Mouse (Mus musculus) heart, embryonic 14.5 days (tissue): ENCODE data around the gene Thsd7a. TPM values are rescaled to one million over a fixed set of nuclear protein-coding genes. Genes with fewer than 3 reads are reported as not detected.

Source experiments
- ATAC-seq: fragments of 200-750 bp; cut with Nextera tagmentation; 2 replicates; pipeline ENCODE4 v1.8.0; 2017; ENCODE audit warnings: low read depth, moderate TSS enrichment; ENCODE audit not compliant: insufficient number of reproducible peaks, insufficient read depth, low FRiP score
- H3K27ac ChIP-seq, 2 experiments: fragments of 200-500 bp in 1 of 2; fragments of 300-500 bp in 1 of 2; sonication (generic) in 1 of 2; replicated peaks in 1 of 2; 2 replicates each; pipeline ENCODE4 v1.5.1; 2012 to 2014; ENCODE audit warnings: low read depth in 2 of 2, low read length in 2 of 2, control low read depth in 1 of 2, mild to moderate bottlenecking in 1 of 2, mixed read lengths in 1 of 2; ENCODE audit not compliant: control insufficient read depth in 1 of 2, insufficient read depth in 1 of 2
- H3K27me3 ChIP-seq: fragments of 300-500 bp; sonication (generic); 2 replicates; pipeline ENCODE4 v1.6.1; 2014; ENCODE audit warnings: mild to moderate bottlenecking, low read length, control low read depth; ENCODE audit not compliant: control insufficient read depth, insufficient read depth
- H3K36me3 ChIP-seq: fragments of 300-500 bp; sonication (generic); 2 replicates; pipeline ENCODE4 v1.6.1; 2014; ENCODE audit warnings: mild to moderate bottlenecking, control low read depth, low read length, mixed read lengths; ENCODE audit not compliant: control insufficient read depth, insufficient read depth
- H3K4me1 ChIP-seq, 2 experiments: fragments of 200-500 bp in 1 of 2; fragments of 300-500 bp in 1 of 2; sonication (generic) in 1 of 2; 2 replicates each; pipeline ENCODE4 v1.6.1; 2012 to 2014; ENCODE audit warnings: low read length in 2 of 2, control low read depth in 1 of 2, mixed read lengths in 1 of 2; ENCODE audit not compliant: control insufficient read depth in 2 of 2, insufficient read depth in 2 of 2
- H3K4me2 ChIP-seq: fragments of 300-500 bp; sonication (generic); 2 replicates; pipeline ENCODE4 v1.6.1; 2014; ENCODE audit warnings: mild to moderate bottlenecking, low read length
- H3K4me3 ChIP-seq, 2 experiments: fragments of 200-500 bp in 1 of 2; fragments of 300-500 bp in 1 of 2; sonication (generic) in 1 of 2; 2 replicates each; pipeline ENCODE4 v1.5.1; 2012 to 2014; ENCODE audit warnings: low read length in 2 of 2, mild to moderate bottlenecking in 2 of 2, control low read depth in 1 of 2, low read depth in 1 of 2, moderate library complexity in 1 of 2; ENCODE audit not compliant: control insufficient read depth in 1 of 2, insufficient read depth in 1 of 2
- H3K9ac ChIP-seq: fragments of 300-500 bp; sonication (generic); 2 replicates; pipeline ENCODE4 v1.6.1; 2014; ENCODE audit warnings: mild to moderate bottlenecking, low read length
- H3K9me3 ChIP-seq: fragments of 300-500 bp; sonication (generic); 2 replicates; pipeline ENCODE4 v1.6.1; 2016; ENCODE audit warnings: low read length, control low read depth; ENCODE audit not compliant: control insufficient read depth
- WGBS: fragments of 180-500 bp; shearing (Covaris S2); extraction: QIAGEN DNeasy Blood & Tissue Kit; methylation state at CpG from one replicate; pipeline ENCODE4 v1.1.7; 2014; 5-methylcytosine and 5-hydroxymethylcytosine counted together
- polyA plus RNA-seq: library from polyadenylated mRNA; unstranded; fragments of >200 nt; fragmentation: Nextera tagmentation; extraction: Ambion mirVana; gene quantifications from 2 replicates; pipeline ENCODE4 v1.2.1, GENCODE M21; 2014

Gene Thsd7a
- 3.8 and 4.1 TPM in 2 replicates for polyA plus RNA-seq

DNA sequence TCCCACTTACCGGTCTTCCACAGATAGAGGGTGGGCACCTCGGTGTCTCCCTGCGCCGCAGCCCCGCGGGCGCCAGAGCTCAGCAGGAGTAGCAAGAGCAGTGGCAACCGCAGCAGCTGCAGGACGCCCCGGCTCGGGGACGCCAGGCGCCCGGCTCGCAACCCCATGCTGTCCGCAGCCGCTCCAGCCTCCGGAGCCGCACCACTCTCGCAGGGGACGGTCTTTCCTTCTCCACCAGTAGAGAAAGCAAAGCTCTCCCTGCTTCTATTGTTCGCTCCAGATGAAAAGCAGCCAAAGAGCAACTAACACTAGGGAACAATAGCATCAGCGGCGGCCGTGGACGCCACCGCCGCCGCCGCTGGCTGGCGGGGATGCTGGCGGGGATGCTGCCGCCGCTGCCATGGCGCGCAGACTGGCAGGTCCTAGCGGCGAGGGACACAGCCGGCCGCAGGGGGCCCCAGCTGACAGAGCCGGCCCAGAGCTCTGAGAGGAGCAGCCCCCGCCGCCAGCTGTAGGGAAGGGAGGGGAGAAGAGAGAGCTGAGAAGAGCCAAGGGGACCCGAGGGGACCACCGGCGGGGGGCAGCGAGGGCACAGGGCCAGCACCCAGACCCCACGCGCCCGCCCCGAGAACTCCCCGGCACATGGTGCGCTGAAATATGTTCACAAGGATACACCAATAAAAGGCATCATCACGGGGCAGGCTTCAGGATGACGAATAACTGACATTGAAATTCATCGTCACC is at the start of gene Thsd7a:
Thsd7a (minus strand) TSS at position 624 of the 744 bp plus-strand sequence.
- peak within 1 kb of the TSS; percentile 74 to 87 for H3K4me3 ChIP-seq
- under 1% methylated on average over 54 of the region's 56 CpGs for WGBS
- no peaks in the 10 kb centered on the region for H3K36me3 ChIP-seq
- no peaks in the 10 kb centered on the region for H3K9me3 ChIP-seq
- peak; percentile 77 for ATAC-seq
- H3K27me3 ChIP-seq: no peaks in the 10 kb centered on the region
- peak within 1 kb of the TSS; percentile 71 to 76 for H3K27ac ChIP-seq
- H3K9ac ChIP-seq: peak within 1 kb of the TSS; percentile 75
- H3K4me2 ChIP-seq: peak within 1 kb of the TSS; percentile 96
- no peaks in the 10 kb centered on the region for H3K4me1 ChIP-seq

DNA sequence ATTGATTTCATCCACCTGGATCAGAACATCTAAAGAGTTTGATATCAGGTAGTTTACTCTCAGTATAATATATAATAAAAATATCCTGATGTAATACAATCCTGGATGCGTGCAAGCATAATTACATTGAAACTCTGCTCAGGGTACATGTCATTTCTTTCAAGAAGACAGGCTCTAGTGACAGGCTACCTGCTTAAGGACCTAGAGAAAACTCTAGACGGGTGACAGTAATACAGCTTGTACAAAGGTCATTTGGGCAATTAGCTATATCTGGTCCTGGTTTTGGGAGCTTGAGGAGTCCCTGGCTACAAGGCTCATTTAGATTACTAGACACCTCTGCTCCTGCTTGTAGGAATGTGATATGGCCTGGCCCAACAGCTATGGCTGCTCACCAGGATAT is 37.9 kb upstream of the Thsd7a start:
- no peak overlapping the region for H3K9ac ChIP-seq
- no peaks in the 10 kb centered on the region for H3K27me3 ChIP-seq

DNA sequence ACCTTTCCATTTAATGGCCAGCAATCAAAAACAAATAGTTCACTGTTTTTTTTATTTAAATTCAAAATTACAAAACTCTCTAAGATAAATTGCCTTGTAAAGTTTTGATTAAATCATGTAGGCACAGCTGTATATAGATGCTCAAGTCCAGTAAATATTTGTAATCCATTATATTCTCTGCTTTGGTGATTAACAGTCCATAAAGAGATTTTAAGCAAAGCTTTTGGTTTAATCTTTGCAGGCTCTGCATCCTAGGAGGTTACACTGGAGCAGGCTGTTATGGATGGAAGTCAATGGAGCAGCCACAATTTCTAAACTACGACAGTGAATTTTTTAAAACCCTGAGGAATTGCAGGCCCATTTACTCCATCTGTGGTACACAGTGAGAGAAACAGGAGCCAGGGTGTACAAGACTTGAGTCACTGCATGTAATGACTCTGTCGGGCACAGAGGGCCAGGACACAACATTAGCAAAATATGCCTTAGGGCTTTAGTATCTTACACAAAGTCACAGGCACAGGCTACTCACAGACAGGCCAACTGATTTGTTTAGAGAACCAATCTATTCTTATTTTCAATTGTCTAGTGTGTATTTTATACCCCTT is 37.3 kb upstream of the Thsd7a start:
- H3K9ac ChIP-seq: no peak overlapping the region
- 69% methylated on average over 2 of the region's 2 CpGs for WGBS
- H3K27ac ChIP-seq: no peak overlapping the region

More for the DNA sequence above, 37.9 kb upstream of the Thsd7a start:
- Histone ChIP-seq H3K36me3 (no peaks in the 10 kb centered on the region), H3K4me2 (no peak overlapping the region), H3K9me3 (no peaks in the 10 kb centered on the region), H3K4me3 (no peak overlapping the region), H3K4me1 (no peaks in the 10 kb centered on the region), H3K27ac (no peak overlapping the region)
- no peak for ATAC-seq
- WGBS: 65% methylated on average over 2 of the region's 2 CpGs

DNA sequence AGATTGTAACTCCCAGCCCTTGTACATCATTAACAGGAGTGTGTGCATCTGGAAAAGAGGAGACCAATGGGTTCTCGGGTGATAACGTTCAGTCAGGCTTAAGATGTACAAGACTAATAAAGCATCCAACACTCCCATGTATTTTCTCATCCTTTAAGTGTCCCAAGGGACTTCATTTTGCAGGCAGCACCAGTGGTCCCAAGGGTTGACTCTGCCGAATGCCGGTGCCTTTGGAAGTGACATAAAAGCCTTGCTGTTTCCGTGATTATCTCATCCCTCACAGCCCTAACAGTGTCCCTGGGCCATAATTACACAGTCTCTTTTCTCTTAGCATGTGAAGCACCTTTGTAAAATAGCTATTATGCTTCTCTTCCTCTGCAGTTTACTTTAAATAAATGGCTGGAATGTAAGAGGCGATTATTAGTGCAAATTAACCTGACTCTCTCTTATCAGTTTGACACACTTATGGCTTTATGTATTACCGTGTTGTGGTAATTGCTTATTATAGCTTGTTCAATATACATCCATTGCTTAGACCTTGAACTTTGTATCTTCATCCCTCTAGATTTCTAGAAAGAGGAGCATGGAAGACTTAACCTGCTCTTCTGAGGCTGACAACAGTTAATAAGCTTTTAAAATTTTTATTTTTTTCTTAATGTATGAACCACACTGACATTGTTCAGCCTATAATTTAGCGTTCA is 35.9 kb upstream of the Thsd7a start:
- WGBS: 81% methylated on average over 8 of the region's 8 CpGs
- Histone ChIP-seq H3K4me3 (no peak overlapping the region), H3K36me3 (no peaks in the 10 kb centered on the region), H3K27me3 (no peaks in the 10 kb centered on the region), H3K4me2 (no peak overlapping the region), H3K9ac (no peak overlapping the region), H3K27ac (no peak overlapping the region), H3K9me3 (no peaks in the 10 kb centered on the region), H3K4me1 (no peaks in the 10 kb centered on the region)
- ATAC-seq: no peak

More for the DNA sequence above, 37.3 kb upstream of the Thsd7a start:
- Histone ChIP-seq H3K4me2 (no peak overlapping the region), H3K4me1 (no peaks in the 10 kb centered on the region), H3K27me3 (no peaks in the 10 kb centered on the region), H3K9me3 (no peaks in the 10 kb centered on the region), H3K36me3 (no peaks in the 10 kb centered on the region), H3K4me3 (no peak overlapping the region)
- no peak for ATAC-seq

DNA sequence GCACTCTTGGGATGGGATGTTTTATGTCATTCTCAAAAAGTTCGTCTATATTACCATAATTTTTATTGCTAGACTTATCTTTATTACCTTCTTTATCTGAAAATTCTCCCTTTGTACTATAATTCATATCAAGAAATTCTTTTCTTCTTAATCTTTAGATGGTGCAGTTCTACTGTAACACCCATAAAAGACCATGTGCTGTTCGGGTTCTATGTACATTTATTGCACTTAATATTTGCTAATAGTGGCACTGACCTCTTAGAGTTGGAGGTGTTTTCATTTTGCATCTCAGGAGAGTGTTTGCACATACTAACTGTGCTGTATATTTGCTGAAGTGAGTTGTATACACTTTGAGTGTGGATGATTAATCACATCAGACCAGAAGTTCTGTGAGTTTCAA is 23.6 kb upstream of the Thsd7a start:
- no peak overlapping the region for H3K4me2 ChIP-seq
- H3K4me3 ChIP-seq: no peak overlapping the region
- H3K9ac ChIP-seq: no peak overlapping the region
- H3K27ac ChIP-seq: no peak overlapping the region
- H3K27me3 ChIP-seq: no peaks in the 10 kb centered on the region
- H3K9me3 ChIP-seq: no peaks in the 10 kb centered on the region
- 65% methylated on average over 2 of the region's 2 CpGs for WGBS
- H3K36me3 ChIP-seq: no peaks in the 10 kb centered on the region
- ATAC-seq: no peak
- H3K4me1 ChIP-seq: no peaks in the 10 kb centered on the region

DNA sequence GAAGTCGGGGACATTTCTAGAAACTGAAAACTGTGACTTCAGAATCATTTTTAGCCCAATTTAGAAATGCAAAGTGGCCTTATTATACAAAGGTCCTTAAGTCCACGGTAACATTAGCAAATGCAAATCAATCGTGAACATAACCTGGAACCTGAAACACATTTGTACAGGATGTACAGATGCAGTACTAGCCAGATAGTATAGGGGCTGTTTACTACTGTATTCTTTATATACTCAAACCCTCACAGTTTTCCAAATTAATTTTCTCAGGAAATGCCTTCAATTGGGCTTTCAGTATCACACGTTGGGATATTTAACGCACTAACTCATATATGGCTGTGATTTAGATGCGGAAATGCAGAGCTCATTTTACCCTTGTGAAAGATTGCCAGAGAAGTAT is 16.0 kb upstream of the Thsd7a start:
- H3K27me3 ChIP-seq: no peaks in the 10 kb centered on the region
- 73% methylated on average over 6 of the region's 6 CpGs for WGBS

DNA sequence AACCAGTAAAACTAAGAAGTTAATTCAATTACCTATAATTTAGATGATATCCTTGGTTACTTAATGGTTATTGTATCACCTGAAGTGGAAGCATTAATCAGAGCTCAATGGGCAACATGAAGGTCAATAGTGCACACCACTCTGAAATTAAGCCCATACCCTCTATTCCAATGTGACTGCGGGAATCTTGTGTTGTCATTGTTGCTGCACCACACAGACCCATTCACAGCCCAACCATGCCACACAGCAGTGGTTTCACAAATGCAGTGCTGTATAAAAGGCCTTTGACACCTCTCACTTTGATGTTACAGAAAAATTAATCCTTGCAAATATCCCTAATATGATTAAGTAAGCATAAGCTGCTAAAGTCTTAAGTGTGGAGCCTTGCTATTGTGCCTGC is 15.4 kb upstream of the Thsd7a start:
- no peaks in the 10 kb centered on the region for H3K27me3 ChIP-seq
- no peak overlapping the region for H3K27ac ChIP-seq
- H3K4me3 ChIP-seq: no peak overlapping the region
- no peaks in the 10 kb centered on the region for H3K36me3 ChIP-seq
- H3K4me1 ChIP-seq: no peaks in the 10 kb centered on the region
- H3K4me2 ChIP-seq: no peak overlapping the region
- no peak overlapping the region for H3K9ac ChIP-seq
- 86% methylated on average over 1 of the region's 1 CpGs for WGBS
- no peak for ATAC-seq
- H3K9me3 ChIP-seq: no peaks in the 10 kb centered on the region

More for the DNA sequence above, 16.0 kb upstream of the Thsd7a start:
- no peaks in the 10 kb centered on the region for H3K36me3 ChIP-seq
- H3K4me1 ChIP-seq: no peaks in the 10 kb centered on the region
- no peak overlapping the region for H3K9ac ChIP-seq
- H3K4me3 ChIP-seq: no peak overlapping the region
- no peak overlapping the region for H3K27ac ChIP-seq
- ATAC-seq: no peak
- no peaks in the 10 kb centered on the region for H3K9me3 ChIP-seq
- H3K4me2 ChIP-seq: no peak overlapping the region
